Mouse (Mus musculus) lung, postnatal 0 days (tissue): ENCODE measurements at regions not wholly inside any gene's neighbourhood (a gene's known extent, or its start where the extent isn't known, plus 50 kb on each side); places are given as distances from the start of the nearest gene placed in this dataset.

Source experiments
- ATAC-seq: fragments of 200-750 bp; cut with Nextera tagmentation; 2 replicates; pipeline ENCODE4 v1.8.0; 2017; ENCODE audit warnings: moderate library complexity
- DNase-seq: peaks from one replicate; pipeline ENCODE4 v3.0.0-alpha.2; 2016; ENCODE audit warnings: low spot score
- H3K27ac ChIP-seq: fragments of 300-500 bp; sonication (generic); 2 replicates; pipeline ENCODE4 v1.5.1; 2014; ENCODE audit warnings: antibody characterized with exemption, mild to moderate bottlenecking, low read length, mixed read lengths
- H3K27me3 ChIP-seq: fragments of 300-500 bp; sonication (generic); replicated peaks from 2 replicates; pipeline ENCODE4 v1.6.1; 2014; ENCODE audit warnings: low read length, mixed read lengths; ENCODE audit not compliant: insufficient read depth
- H3K36me3 ChIP-seq: fragments of 300-500 bp; sonication (generic); 2 replicates; pipeline ENCODE4 v1.6.1; 2014; ENCODE audit warnings: low read length, mixed read lengths; ENCODE audit not compliant: insufficient read depth
- H3K4me1 ChIP-seq: fragments of 300-500 bp; sonication (generic); 2 replicates; pipeline ENCODE4 v1.6.1; 2014; ENCODE audit warnings: antibody characterized with exemption, low read depth, low read length, mixed read lengths; ENCODE audit not compliant: insufficient read depth
- H3K4me2 ChIP-seq: fragments of 300-500 bp; sonication (generic); replicated peaks from 2 replicates; pipeline ENCODE4 v1.6.1; 2014; ENCODE audit warnings: low read depth, mild to moderate bottlenecking, low read length, moderate library complexity, mixed read lengths
- H3K4me3 ChIP-seq: fragments of 300-500 bp; sonication (generic); 2 replicates; pipeline ENCODE4 v1.5.1; 2014; ENCODE audit warnings: low read depth, low read length
- H3K9ac ChIP-seq: fragments of 300-500 bp; sonication (generic); replicated peaks from 2 replicates; pipeline ENCODE4 v1.6.1; 2014; ENCODE audit warnings: low read depth, mild to moderate bottlenecking
- H3K9me3 ChIP-seq: fragments of 300-500 bp; sonication (generic); 2 replicates; pipeline ENCODE4 v1.6.1; 2016; ENCODE audit warnings: low read length, mixed read lengths
- CTCF ChIP-seq: IDR thresholded peaks from 2 replicates; pipeline ENCODE4 v1.5.1; 2016; ENCODE audit warnings: antibody characterized with exemption, mild to moderate bottlenecking
- EP300 ChIP-seq: IDR thresholded peaks from 2 replicates; pipeline ENCODE4 v1.6.1; 2016; ENCODE audit warnings: antibody characterized with exemption, mild to moderate bottlenecking, control low read depth
- WGBS: fragments of 180-500 bp; shearing (Covaris S2); extraction: QIAGEN DNeasy Blood & Tissue Kit; methylation state at CpG from one replicate; pipeline ENCODE4 v1.1.7; 2014; 5-methylcytosine and 5-hydroxymethylcytosine counted together

DNA sequence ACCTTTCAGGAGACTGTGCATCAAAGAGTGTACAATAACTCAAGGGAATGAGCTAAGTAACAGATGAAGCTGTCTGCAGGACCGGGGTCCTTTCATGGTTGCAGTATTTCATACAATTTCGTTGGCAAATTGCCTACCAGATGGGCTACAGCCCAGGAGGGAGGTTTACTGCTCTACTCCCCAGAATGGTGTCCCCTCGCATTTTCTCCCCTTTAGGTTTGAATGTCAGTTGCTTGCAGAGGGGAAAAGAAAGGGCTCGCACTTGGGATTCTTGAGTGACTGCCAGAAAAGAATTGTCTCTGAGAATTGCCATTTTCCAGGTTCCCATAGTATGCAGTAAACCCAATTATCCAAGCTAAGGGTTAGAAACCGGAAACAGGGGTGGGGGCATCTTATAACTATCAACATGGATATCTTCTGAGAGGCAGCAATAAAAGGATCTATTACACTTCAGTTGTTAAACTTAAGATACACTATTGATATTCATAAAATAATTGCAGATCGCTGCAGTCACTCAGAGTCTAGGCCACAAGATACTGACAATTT is 185.7 kb downstream of the Vgll3 start:
- Histone ChIP-seq H3K4me2 (no peak overlapping the region), H3K27ac (no peak overlapping the region), H3K4me3 (no peak overlapping the region), H3K36me3 (no peaks in the 10 kb centered on the region), H3K27me3 (no peaks in the 10 kb centered on the region), H3K9me3 (no peaks in the 10 kb centered on the region), H3K9ac (no peak overlapping the region), H3K4me1 (no peaks in the 10 kb centered on the region)
- no peak for DNase-seq
- 64% methylated on average over 6 of the region's 6 CpGs for WGBS
- no peak for ATAC-seq
- no peak for TF ChIP-seq CTCF

DNA sequence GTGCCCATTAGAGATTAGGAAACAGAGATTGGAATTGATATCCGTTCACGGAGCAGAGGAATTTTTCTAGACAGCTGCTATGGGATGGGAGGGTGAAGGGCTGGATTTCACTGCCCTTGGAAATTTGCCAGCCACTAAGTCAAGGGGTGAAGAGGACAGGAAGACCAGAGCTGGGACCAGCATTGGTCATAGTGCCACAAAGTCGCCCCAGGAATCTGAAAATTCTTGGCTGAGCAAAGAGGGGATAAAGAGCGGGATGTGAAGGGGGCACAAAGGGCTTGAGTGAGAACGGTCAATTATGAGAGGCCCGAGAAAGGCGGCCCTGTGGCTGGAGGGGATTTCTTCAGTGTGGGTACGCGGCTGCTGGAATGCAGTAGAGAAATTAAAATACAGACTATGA is 189.6 kb downstream of the Vgll3 start:
- DNase-seq: peak; percentile 24
- Histone ChIP-seq H3K4me2 (no peak overlapping the region), H3K4me3 (no peak overlapping the region), H3K27ac (no peak overlapping the region), H3K9ac (no peak overlapping the region), H3K36me3 (no peaks in the 10 kb centered on the region), H3K4me1 (no peaks in the 10 kb centered on the region), H3K27me3 (no peaks in the 10 kb centered on the region), H3K9me3 (no peaks in the 10 kb centered on the region)
- ATAC-seq: no peak
- 41% methylated on average over 9 of the region's 9 CpGs for WGBS
- no peak for TF ChIP-seq CTCF
- TF ChIP-seq EP300: no peak

DNA sequence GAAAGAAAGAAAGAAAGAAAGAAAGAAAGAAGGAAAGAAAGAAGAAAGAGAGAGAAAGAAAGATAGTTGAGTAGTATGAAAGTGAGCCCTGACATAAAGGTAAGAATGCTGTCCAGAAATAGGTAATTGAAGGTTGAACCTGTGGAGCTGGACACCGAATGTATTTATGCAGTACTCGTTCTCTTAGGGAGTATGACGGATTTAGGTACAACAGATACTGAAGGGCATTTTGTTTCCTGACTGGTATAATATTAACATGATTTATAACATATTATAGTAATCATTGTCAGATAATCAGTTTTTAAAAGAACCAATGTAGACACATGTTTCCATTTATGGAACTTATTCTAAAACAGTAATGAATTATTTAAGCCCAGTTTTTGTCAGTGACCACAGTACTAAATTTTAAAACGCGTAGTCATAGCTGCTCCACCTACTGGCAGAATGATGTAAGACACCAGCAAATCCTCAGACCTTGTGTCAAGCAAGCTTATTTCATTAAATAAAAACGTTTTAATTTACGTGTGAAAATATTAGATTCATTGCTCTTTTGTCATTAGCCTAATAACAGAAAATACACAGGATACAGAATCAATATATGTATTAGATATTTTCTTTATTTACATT is 191.0 kb downstream of the Vgll3 start:
- peak; percentile 51 for DNase-seq
- ATAC-seq: no peak
- 42% methylated on average over 7 of the region's 7 CpGs for WGBS
- Histone ChIP-seq H3K4me1 (no peaks in the 10 kb centered on the region), H3K4me2 (no peak overlapping the region), H3K9ac (no peak overlapping the region), H3K4me3 (no peak overlapping the region), H3K27me3 (no peaks in the 10 kb centered on the region), H3K27ac (no peak overlapping the region), H3K36me3 (no peaks in the 10 kb centered on the region), H3K9me3 (no peaks in the 10 kb centered on the region)
- TF ChIP-seq CTCF (peak; percentile 69), EP300 (no peak)

DNA sequence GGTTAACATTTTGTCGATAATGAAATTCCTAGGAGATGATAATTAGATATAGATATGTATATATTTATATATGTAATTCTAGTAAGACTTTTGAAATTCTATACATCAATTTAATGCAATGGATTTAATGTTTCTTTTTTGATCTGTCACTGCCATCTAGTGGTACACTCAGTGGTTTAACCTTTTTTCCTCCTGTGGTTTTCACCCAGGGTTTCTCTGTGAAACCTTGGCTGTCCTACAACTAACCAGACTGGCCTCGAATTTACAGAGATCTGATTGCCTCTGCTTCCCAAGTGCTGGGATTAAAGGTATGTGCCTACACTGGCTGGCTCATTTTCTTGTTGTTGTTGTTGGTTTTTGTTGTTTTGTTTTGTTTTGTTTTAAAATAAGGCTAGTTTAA is 198.6 kb downstream of the Vgll3 start:
- Histone ChIP-seq H3K27ac (no peak overlapping the region), H3K36me3 (no peaks in the 10 kb centered on the region), H3K4me2 (no peak overlapping the region), H3K4me1 (no peaks in the 10 kb centered on the region), H3K27me3 (no peaks in the 10 kb centered on the region), H3K9ac (no peak overlapping the region), H3K9me3 (no peaks in the 10 kb centered on the region), H3K4me3 (no peak overlapping the region)
- WGBS: 8% methylated on average over 2 of the region's 2 CpGs
- ATAC-seq (no peak), DNase-seq (peak; percentile 56)
- TF ChIP-seq CTCF (peak; percentile 61), EP300 (no peak)

DNA sequence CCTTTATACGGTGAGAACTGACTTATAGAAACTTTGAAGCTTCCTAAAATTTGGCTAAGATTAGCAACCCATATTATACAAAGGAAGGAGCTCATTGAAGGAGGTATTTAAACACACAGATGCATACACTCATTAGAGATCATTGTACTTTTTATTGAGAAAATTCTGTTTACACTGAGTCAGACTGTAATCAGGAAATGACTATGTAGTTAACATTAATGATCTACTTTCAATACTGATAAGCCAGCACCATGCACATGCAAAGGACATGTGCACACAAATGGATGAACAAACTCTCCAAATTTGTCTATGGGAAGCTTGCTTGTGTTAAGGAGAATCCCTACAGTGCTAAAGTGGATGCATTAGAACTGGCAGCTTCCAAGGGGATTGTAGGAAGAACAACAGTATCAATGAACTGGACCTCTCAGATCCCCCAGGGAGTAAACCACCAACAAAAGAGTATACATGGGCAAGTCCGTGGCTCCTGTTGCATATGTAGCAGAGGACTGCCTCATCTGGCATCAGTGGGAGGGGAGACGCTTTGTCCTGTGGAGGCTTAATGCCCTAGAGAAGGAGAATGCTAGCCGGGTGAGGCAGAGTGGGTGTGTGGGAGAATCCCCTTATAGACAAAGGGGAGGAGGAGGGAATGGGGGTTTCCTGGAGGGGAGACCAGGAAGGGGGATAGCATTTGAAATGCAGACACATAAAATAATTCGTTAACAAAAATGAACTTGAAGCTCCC is 200.0 kb downstream of the Vgll3 start:
- WGBS: 46% methylated on average over 5 of the region's 5 CpGs
- H3K36me3 ChIP-seq: no peaks in the 10 kb centered on the region

DNA sequence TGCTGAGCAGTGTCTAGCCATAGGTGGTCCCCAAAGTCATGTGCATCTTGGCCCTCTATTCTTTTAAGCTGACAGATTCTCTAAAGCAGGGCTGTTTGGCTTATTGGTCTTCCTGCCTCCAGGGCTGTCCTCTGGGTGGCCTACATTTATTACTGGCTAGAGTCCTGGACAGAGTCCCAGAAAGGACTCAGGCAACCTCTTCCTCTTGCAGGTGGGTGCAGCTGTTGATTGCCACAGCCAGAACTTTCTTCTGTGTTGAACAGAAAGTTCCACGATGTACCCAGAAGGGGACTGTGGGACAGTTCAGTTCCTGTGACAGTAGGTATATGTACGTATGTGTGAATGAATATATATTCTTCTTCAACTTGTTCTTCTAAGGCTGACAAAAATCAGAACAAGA is 202.0 kb downstream of the Vgll3 start:
- no peak overlapping the region for H3K27ac ChIP-seq
- no peak overlapping the region for H3K4me2 ChIP-seq
- no peaks in the 10 kb centered on the region for H3K4me1 ChIP-seq
- H3K27me3 ChIP-seq: no peaks in the 10 kb centered on the region
- ATAC-seq (no peak), DNase-seq (no peak)
- no peaks in the 10 kb centered on the region for H3K9me3 ChIP-seq
- 62% methylated on average over 2 of the region's 2 CpGs for WGBS
- H3K4me3 ChIP-seq: no peak overlapping the region
- H3K9ac ChIP-seq: no peak overlapping the region
- TF ChIP-seq CTCF: no peak
- no peak for TF ChIP-seq EP300
- H3K36me3 ChIP-seq: no peaks in the 10 kb centered on the region

More for the DNA sequence above, 200.0 kb downstream of the Vgll3 start:
- no peak overlapping the region for H3K9ac ChIP-seq
- H3K9me3 ChIP-seq: no peaks in the 10 kb centered on the region
- H3K27ac ChIP-seq: no peak overlapping the region
- DNase-seq: no peak
- no peak for ATAC-seq
- no peak overlapping the region for H3K4me2 ChIP-seq
- TF ChIP-seq EP300 (no peak), CTCF (no peak)
- no peaks in the 10 kb centered on the region for H3K27me3 ChIP-seq
- H3K4me1 ChIP-seq: no peaks in the 10 kb centered on the region
- H3K4me3 ChIP-seq: no peak overlapping the region
